Mouse (Mus musculus): ENCODE results near the gene Uts2.

DNA sequence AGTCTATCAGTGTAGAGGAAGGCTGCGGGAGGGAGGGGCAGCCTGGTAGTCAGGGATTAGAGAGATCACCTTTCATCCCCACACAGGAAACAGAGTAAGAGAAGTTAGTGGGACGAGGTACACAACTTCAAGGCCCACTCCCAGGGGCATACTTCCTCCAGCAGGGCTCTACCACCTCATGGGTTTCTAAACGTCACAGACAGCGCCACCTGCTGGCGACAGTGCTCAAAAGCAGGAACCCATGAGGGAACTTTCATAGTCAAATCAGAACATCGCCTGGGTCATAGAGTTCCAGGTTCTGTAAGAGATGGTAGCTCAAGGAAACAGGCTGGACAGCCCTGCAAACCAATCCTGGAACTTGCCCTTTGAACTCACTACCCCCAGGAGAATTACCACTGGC lies 6.7 kb upstream of the Uts2 start:
- TF ChIP-seq CTCF (conservative IDR thresholded peaks at IDR 0.05; ENCODE audit: insufficient read depth, insufficient read length, low read depth, low read length) = peak; percentile 61
- no peak for TF ChIP-seq POLR2A (IDR thresholded peaks at IDR 0.05; ENCODE audit: low read depth, low read length)

Measured in kidney, adult 2 months (tissue).